Mouse (Mus musculus): ENCODE measurements around the gene Tead3.
"Not testable (repeated sequence)": the region's sequence is repeated elsewhere in the genome, so short reads cannot be mapped to it uniquely, and the experiment has no call there.

Gene Tead3

DNA sequence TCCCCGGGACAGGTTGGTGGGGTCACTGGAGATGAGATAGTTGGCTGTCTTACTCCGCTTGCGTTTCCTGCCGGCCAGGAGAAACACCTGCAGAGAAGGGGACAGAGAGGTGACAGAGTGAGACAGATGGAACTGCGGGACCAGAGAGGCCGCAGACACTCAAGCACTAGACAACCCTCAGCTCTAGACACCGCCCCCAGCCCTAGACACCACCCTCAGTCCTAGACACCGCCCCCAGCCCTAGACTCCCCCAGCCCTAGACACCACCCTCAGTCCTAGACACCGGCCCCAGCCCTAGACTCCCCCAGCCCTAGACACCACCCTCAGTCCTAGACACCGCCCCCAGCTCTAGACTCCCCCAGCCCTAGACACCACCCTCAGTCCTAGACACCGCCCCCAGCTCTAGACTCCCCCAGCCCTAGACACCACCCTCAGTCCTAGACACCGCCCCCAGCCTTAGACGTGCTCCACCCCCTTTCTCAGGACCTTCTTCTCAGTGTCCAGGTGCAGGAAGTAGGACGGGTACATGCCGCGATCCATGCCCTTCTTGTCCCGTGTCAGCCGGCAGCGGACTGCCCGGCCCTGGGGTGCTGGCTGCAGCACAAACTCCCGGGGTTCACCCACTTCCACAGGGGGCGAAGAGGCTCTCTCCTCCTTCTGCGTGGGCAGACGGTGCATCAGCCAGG is 8.1 kb upstream of the Tead3 start:
- DNase-seq: not testable (repeated sequence)

GRCm38 (mm10) chr17:28355871-28356270 is 5.3 kb upstream of the Tead3 start:
- DNase-seq: no peak

DNA sequence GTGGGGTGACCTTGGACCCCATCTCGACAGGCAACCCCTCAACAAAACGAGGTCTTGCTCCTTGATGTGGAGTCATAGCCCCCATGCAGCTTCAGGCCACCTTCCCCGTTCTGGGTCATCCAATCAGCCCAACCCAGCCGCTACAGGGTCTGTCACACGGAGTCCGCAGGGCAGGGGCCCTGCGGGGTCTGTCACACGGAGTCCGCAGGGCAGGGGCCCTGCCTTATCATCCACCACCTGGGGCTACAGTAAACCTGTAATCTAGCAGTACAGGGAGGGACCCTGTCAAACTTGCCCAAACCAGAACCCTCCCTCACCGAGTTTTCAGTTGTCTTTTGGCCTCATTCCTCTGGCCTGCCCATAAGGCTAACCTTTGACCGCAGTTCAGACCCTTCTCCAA is 1.4 kb upstream of the Tead3 start:
- no peak for DNase-seq

DNA sequence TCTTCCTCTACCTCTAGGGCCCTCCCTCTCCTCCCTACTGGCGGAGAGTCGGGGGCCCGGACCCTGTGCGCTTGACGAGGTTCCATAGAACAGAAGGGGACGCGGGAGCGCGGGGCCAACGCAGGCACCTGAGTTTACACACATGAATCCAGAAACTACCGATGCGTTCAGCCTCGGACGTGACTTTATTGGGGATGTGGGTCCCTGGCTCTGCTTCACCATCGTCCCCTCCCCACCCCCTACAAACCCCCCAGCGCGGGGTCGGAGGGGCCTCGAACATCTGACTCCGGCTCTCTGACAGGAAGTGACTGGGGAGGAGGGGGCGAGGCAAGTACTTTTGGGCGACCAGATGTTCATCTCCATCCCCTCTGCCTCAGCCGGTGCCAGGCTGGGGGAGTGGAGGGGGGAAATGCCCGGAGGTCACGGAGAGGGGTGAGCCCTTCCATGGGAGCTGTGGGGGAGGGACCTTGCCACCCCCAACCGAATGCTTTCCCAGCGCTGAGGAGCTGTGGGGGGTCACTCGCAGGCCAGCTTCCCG is 805 bp upstream of the Tead3 start:
- no peak for DNase-seq

GRCm38 (mm10) chr17:28349901-28350465 is 634 bp downstream of the Tead3 start:
- peak; percentile 82 for DNase-seq

GRCm38 (mm10) chr17:28349264-28349880 is 1.2 kb downstream of the Tead3 start:
- DNase-seq: no peak

DNA sequence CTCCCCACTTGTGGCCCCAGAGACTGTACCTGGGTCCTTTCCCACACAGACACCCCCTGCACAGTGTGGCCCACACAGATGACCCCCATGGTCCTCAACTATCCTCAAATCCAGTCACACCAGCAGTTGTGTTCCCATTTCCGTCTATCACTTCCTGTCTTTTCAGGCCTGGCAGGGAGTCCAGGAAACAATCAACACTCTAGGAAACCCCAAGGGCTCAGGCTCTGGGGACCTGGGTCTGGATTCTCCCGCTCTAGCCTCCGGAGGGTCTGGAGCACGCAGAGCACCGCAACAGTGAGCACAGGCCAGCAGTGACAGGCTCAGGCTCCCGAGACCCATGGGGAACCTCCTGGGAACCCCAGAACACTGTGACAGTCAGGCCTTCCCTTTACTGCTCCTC is 2.4 kb downstream of the Tead3 start:
- DNase-seq: no peak

GRCm38 (mm10) chr17:28347327-28347726 is 3.3 kb downstream of the Tead3 start:
- DNase-seq: no peak

DNA sequence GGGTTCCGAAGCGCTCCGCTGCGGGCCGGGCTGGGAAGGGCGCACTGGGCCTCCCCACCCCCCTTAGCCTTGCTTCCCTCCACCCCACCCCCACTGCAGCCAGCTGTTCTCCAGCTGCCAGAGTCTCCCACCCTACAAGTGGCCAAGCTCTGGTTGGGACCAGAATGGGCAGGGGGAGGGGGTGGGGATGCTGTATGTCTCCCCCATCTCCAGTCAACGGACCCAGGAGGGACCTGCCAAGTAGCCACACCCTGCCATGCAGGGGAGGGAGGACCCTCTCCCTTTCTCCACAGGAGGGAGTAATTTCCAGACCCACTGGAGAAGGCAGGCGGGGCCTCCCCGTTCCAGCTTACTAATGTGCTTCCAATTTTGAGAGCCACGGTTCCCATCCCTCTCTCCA is 4.7 kb downstream of the Tead3 start:
- no peak for DNase-seq

DNA sequence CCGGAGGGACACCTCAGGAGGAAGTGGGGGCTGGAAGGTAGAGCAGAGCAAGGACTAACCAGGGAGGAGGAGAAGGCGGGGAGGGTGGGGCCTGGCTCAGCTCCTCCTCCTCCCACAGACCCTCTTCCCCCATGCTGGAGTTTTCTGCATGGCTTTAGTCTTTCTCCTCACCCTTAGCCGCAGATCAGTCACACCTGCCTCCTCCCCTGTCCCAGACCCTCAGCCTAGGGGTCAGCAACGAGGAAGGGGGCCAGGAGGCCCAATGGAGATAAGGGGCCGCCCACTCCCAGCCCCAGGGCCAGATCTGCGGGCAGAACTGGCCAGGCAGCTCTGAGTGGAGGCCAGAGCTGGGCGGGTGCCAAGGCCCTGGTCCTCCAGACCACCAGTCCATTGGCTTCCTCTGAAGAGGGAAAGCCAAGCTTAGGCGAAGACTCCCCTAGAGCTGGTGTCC is 5.3 kb downstream of the Tead3 start:
- DNase-seq: no peak

- DNase-seq: no peak
Measured at GRCm38 (mm10) chr17:28344670-28345069, 5.9 kb downstream of the Tead3 start.

GRCm38 (mm10) chr17:28344050-28344607 is 6.5 kb downstream of the Tead3 start:
- no peak for DNase-seq

DNA sequence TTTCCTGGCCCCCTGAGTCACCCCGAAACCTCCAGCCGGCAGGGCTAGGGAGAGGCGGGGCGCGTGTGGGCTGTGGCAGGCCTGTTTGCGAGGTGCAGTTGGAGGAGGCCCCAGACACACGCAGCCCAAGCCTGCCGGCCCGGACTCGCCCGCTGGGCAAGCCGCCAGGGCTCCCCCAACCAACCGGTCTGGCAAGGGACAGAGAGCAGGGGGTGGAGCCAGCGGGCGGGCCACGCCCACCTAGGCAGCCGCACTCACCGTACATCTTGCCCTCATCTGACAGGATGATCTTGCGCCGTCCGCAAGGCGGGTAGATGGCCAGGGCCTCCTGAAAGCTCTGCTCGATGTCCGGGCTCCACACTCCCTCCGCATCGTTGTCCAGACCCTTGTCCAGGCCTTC is 9.5 kb downstream of the Tead3 start:
- peak; percentile 96 for DNase-seq

DNA sequence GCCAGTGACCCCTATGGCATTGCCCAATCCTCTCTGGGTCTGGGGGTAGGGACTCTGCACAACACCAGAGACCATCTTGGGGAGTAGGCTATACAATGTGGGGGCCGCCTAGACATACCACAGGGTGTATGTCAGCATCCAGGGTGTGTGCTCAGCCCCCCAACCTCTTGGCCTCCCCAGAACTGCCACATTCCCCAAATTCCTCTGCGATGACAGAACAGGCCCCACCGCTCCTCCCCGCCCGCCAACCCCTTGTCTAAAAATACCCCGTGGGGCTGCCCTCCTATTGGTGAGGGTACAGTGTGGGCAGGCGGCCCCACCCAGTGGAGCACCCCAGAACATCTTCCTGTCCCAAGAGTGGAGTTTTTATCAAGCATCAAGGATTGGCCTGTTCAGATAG is 10.0 kb downstream of the Tead3 start:
- no peak for DNase-seq

- no peak for DNase-seq
Measured at GRCm38 (mm10) chr17:28337547-28337946, 13.1 kb downstream of the Tead3 start.

DNA sequence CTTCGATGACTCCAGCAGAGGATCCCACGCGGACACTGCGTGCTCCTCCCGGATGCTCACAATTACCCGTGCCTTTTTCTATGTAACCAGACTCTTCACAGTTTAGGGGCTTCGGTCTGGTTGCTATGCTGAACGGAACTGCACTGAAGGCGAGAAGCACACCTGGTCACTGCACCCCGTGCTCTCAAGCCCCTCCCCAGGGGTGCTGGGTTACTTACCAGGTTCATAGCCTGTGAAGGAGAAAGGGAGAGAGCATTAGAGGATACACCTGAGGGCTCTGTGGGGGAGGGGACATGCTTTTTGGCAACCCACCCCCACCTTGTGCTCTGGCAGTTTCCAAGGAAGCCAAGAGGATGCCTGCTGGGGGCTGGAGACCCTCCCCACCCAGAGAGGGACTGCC is 15.3 kb downstream of the Tead3 start:
- no peak for DNase-seq

- DNase-seq: no peak
Measured at GRCm38 (mm10) chr17:28332915-28333546, 17.6 kb downstream of the Tead3 start.

- DNase-seq: no peak
Measured at GRCm38 (mm10) chr17:28332113-28332914, 18.3 kb downstream of the Tead3 start.

GRCm38 (mm10) chr17:28331241-28332112 is 19.1 kb downstream of the Tead3 start:
- DNase-seq: no peak

DNA sequence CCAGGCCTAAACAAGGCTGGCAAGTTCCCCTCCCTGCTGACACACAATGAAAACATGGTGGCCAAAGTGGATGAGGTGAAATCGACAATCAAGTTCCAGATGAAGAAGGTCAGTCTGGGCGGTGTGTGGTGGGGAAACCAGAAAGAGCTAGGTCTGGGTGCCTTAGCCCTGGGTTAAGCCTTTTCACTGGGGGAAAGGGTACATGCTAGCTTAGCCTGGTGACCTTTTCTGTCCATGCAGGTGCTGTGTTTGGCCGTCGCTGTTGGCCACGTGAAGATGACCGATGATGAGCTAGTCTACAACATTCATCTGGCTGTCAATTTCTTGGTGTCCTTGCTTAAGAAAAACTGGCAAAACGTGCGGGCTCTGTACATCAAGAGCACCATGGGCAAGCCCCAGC is 20.0 kb downstream of the Tead3 start:
- DNase-seq: not testable (repeated sequence)

- no peak for DNase-seq
Measured at GRCm38 (mm10) chr17:28330232-28330546, 20.4 kb downstream of the Tead3 start.

Data from kidney, adult 9 months (tissue).